Mouse (Mus musculus) spleen, postnatal 4 days (tissue): ENCODE data around the gene Tmem245.

ENCODE experiments used
- DNase-seq, 2 experiments: peaks; one replicate each; pipeline ENCODE4 v3.0.0; 2022; ENCODE audit warnings: low spot score in 2 of 2

Tmem245 gene

DNA sequence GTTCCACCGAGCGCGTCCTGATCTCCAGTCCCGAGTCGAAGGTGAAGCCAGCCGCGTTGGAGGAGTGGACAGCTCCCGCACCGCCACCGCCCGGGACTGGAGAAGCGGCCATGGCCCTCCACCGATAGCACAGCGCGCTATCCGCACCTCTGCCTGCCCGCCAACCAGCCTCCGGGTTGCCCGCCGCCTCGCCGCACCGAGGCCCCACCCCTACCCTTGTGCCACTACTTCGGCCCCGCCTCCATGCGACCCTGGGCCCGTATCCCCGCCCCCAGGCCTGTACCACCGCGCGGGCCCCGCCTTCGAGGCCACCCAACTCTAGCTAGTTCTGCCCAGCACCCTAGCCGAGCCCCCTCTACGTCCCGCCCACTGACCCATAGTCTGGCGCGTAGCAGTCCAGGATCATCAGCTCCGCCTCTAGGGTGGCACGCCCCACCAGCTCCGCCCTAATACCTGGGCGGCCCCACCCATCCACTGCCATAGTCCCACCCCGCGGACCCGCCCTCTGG, 82.2 kb downstream of the Tmem245 start, which contains the start of gene Ctnnal1:
TSS of gene Ctnnal1 (minus strand) at position 186 of the 509 bp plus-strand sequence.
- peak; percentile 81 to 86 for DNase-seq

DNA sequence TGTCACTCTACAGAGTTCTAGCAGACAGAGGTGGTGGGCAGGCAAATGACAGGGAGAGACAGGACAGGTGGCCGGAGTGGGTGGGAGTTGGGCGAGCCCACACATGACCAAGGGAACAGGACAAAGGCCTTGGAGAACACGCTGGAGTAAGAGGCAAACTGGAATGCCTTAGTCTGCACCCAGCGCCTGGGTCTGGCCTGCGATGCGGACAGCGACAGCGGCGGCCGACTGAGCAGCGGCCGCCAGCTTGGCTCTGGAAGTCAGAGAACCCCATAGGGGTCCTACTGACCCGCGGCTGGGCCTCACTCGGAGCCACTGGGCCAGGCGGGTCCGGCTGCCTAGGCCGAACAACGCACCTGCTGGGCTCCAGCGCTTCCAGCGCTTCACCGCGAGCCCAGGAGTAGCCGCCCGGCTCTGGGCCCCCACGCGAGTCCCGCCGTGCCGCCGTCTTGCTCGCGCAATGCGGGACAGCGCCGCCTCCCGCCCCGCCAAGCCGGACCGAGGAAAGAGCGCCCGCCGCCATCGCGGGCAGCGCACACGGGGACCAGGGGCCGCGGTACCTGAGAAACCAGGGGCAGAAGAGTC, 82.7 kb downstream of the Tmem245 start:
- peak; percentile 13 to 73 for DNase-seq

DNA sequence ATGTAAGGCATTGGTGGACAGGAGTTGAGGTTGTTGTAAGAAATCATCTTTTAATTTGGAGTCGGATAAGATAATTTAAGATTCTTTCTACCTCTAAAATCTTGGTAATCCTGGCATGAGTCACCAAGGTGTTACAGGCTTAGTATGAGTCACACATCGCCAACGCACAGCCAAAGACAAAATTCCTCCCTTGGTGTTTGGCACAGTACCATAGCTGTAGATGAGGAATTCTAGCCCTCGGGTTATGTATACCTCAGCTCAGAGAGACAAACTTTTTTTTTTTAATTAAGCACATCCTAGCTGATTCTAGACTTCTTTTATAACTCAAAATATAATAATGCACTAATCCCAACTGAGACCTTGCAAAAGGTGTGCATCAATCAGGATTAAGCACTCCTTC, 83.2 kb downstream of the Tmem245 start:
- DNase-seq, result no peak

DNA sequence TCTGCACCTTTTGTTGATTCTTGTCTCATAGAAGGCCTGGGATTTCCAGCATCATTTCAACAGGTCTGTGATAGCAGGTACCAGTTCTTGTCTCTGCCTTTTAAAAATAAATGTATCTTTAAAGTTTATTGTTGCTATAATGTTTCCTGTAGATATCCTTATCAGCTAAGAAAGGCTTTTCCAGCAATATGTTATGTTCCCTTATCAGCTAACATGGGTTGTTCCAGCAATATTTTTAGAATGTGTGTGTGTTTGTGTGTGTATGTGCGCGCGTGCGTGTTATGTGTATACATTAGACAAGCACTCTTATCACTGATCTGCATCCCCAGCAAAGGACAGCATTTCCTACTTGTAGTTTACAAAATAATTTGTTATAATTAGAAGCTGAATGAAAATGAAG, 85.7 kb downstream of the Tmem245 start:
- no peak for DNase-seq

DNA sequence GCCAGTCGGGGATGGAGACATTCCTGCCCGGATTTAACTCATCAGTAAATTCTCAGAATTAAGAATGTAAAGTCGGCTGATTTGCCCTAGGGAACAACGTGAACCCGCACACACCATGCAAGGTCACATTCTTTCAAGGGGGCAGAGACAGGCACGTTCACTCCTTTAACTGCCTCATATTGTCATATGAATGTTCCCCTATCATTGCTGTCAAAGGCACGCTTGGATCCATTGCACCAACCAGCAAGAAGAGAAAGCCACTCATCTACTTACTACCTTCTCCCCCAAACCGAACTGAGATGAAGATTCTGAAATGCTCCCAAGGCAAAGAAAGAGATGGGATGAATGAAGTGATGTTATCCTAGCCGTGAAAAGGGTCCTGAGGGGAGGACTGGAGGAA, 88.5 kb downstream of the Tmem245 start:
- DNase-seq, result no peak

DNA sequence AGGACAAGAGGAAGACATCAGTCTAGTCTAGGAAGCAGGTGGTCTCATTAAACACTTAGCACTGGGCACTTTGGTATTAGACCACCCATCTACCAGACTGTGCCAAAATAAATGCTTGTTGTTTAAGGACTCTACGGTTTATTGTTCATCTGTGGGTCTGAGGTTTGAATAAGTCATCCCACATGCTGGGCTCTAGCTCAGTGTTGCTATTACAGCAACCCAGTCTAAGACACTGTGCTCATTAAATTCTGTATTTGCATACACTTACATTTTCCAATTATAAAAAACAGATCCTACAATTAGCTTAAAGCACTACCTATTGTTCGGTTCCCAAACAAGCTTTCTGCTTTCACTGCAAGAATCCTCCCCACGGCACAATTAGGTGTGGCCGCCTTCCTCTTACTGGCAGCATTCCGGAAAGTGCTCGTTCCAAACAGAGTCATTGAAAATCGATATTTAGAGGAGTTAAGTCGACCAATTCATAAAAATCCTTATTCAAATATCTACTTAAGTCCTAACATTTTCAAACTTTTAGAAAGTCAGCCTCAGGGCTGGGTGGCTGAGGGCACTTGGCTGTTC, 90.8 kb downstream of the Tmem245 start:
- DNase-seq, result no peak

DNA sequence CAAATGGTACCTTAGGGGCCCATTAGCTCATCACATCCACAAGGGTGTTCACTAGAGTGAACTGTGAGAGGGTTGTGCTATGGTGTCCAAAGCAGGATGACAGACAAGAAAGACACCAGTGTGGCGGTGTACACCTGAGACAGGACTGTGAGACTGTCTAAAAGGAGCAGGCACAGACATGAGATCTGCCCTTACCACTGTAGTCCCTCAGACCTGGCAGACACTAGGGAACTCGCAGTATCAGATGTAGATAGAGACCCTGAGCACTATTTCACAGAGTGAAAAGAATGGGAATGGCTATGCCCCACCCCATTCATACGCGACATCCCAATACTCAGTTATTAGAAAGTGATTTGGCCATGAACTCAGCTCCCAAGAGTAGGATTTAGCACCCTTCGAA, 91.3 kb downstream of the Tmem245 start:
- no peak for DNase-seq

DNA sequence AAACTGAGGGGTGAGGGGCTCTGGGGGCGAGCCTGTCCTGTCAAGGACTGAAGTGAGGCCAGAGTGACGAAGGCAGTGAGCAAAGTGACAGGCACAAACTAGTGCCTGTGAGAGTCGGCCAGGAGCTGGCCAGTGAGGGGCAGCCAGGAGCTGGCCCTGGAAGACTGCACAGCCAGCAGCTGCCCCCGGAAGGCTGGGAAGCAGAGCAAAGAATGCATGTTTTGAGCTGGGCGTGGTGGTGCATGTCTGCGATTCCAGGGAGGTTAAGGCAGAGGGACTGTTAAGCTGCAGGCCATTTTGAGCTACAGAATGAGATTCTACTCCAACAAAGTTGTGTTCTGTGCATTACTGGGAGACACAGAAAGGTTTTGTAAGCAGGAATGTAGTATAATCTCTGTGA, 96.5 kb downstream of the Tmem245 start:
- DNase-seq, result no peak

DNA sequence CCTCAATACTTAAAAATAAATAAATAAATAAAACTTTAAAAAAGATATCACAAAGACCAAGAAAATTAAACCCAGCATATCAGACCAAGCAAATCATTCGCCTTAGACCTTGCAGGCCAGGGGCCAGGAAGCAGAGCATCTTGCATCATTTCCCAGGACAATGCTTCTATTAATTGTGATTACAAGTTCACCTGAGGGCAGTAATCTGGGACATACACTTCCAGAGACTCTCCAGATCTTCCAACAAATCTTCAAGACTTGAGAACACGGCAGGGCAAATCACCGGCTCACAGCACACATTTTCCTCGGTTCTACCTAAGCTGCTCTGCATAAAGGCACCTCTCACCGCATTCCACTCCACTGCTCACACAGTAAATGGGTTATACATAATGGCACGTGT, 99.2 kb downstream of the Tmem245 start:
- DNase-seq, result no peak

DNA sequence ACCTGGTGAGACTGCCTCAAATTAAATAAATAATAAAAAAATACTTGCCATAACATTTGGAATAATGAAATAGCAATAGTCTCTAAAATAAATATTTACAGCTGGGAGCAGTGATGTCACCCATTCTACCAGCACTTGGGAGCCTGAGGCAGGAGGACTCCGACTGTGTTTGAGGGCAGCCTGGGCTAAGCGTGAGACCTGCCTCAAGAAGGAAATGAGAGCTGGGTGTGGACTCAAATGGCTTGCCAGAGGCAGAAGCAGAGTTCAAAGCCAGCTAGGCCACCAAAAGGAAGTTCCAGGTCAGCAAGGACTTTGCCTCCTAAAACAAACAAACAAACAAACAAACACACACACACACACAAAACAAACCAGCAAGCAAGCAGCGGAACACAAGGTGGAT, 99.8 kb downstream of the Tmem245 start:
- no peak for DNase-seq

DNA sequence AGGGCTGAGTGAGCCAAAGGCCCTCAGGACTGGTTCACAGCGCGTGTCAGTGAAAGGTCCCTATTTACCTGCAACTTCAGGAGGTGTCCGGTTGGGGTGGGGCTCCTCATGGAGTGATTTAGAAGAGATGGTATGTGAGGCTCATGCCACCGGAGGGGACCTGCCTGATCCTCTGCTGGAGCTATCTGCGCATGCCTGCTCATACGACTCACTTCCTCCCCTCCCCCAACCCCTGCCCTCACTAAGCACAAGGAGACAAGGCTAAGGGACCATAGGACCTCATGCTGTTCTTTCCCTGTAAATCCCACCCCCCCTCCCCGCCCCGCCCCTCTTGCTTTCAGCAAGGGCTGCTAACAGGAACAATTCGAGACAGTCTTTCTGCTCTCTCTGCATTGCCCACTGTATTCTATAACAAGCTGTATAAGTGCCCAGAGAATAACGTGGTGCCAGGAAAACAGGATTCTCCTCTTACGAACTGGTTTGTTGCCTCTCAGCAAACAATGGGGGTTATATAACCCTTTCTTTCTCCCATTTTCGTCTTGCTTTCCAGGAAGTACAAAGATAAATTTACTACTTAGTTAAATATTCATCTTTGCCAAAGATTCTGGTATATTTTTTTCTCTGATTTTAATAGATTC, 101.2 kb downstream of the Tmem245 start:
- no peak for DNase-seq

DNA sequence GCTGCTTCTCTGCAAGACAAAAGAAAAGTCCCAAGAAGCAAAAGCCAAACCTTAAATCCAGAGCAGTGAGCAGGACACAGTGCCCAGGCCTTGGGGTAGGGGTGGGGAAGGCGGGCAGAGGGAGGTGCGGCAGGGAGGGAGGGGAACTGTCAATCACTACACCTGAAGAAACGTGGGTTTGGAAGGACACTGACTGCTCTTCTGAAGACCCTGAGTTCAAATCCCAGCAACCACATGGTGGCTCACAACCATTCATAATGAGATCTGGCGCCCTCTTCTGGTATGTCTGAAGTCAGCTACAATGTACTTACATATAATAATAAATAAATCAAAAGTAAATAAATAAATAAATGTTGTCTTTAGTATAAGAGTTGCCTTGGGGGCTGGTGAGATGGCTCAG, 102.3 kb downstream of the Tmem245 start:
- no peak for DNase-seq

DNA sequence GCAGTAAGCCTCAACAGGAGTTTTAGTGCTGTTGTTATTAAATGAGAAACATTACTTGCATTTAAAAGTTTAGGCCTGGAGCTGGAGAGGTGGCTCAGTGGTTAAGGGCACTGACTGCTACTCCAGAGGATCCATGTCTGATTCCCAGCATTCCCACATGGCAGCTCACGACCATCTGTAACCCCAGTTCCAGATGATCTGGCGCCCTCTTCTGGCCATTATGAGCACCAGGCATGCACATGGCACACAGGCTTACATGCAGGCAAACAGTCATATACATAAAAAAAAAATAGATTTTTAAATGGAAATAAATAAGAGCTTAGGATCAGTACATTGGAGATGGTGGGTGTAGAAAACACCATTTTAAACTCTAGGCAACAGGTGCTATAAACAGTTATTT, 103.3 kb downstream of the Tmem245 start:
- DNase-seq, result no peak

DNA sequence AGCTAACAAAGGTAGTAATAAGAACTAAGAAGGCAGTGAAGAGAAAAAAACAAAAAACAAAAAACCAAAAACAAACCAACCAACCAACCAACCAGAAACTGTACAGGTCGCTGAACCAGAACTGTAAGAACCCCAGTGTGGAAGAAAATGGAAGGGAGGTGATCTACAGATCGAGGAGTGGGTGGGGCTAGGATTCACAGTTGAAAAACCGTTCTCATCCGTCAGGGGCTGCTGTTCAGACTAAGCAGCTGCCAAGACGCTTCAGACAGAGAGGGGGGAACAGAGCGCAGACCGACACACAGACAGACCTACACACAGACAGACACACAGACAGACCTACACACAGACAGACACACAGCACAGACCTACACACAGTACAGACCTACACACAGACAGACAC, 104.7 kb downstream of the Tmem245 start:
- no peak for DNase-seq

DNA sequence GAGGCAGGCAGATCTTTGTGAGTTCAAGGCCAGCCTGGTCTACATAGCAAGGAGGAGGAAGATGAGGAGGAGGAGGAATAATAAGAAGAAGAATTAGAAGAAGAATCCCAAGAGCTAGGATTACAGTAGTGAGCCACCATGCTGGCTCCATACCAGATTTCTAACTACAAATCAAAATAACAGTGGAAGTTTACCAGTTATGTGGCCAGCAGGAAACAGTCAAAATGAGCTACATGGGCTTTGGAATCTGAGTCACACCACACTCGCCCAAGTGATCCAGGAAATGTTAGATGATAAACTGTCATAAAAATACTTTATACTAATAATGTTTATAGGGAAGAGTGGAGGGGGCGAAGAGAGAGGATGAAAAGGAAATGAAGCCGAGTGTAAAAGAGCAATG, 106.9 kb downstream of the Tmem245 start:
- DNase-seq, result no peak

DNA sequence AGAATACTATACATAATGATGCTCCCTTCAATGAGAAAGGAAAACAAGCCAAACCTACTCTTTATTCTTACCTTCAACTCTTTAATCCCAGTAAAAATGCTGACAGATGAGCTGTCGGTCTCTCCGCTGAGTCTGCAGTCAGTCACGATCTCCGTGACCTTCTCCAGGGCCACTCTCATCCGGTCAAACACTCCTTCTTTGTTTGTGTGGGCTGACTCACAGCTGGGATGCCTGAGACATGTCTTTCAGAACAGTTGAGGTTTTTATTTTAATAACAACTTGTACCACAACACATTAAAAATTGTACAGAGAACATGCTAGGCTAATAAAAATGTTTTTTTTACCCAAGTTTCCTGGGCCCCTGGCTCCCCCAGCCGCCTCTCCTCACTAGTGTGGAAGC, 109.6 kb downstream of the Tmem245 start:
- no peak for DNase-seq

DNA sequence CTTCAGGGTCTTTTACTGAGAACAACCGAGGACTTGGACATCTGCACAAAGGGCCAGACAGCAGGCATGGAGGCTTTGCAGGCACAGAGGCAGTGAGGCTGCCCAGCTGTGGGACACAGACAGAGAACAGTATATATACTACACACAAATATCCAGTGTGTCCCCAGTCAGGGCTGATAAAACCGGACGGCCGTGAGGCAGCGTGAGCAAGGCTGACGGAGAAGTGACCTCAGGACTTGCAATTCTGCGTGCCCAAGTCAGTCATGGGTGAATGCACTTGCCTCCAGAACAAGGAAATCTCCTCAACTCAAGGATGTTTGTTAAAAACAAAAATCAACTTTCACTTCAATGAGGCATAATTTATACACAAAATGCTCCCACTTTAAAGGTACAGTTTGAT, 115.2 kb downstream of the Tmem245 start:
- DNase-seq, result no peak

DNA sequence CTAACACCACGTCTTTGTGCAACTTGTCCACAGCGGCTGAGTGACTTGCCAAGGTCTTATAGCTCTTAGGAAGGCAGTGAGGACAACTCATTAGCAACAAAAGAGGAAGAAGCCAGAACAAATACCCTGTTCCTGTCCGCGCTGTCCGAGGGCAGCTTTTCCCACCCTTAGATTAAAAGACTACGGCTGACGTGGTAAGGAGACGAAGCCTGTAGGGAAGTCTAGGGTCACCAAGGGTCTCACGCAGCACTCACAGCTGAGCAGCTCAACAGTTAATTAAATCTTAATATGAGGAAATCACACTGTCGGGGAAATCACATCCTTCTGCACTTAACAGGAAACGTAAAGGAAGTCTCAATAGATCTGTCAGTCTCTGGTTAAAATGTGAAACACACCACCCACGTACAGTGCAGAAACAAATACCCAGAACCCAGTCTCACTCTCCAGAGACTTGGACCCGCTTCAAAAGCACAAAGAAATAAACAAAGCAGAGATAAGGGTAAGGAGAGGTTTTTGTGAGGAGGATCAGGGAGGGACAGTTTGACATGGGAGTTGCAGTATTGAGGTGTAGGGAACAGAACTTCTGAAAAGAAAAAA, 116.1 kb downstream of the Tmem245 start:
- DNase-seq, result no peak

DNA sequence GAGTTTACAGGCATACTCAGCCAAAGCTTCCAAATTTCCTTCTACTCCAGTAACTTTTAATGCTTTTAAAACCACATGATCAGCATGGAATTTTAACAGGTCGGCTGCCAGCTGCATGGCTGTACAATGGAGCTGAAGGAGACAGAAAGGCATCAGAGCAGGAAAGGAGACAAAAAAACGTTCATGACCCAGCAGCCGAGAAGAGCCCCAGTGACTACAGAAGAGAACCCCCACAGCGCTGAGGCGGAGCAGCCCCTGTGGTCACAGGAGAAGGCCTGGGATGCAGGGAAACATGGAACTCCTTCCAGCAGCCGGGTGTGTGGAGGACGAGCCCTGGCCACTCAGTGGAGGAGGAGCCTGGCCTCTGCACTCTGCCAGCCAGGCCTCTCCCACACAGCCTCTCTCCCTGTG, 117.7 kb downstream of the Tmem245 start:
- DNase-seq, result no peak

DNA sequence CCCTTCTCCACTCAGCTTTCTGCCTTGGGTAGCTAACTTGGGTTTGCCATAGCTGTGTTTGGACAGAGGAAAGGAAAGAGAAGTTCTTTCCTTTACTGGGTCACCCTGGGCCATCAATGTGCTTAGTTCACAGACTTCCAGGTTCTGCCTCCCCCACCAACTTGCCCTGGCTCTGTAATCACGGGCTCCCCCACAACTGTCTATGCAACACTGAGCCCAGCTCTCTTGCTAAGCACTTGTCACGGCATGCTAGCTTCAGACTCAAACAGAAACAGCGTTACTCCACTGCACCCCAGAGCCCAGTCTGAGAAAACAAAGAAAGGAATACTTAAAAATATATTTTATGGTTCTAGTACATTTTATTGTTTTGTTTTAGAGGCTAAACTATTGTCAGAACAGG, 118.3 kb downstream of the Tmem245 start:
- no peak for DNase-seq

DNA sequence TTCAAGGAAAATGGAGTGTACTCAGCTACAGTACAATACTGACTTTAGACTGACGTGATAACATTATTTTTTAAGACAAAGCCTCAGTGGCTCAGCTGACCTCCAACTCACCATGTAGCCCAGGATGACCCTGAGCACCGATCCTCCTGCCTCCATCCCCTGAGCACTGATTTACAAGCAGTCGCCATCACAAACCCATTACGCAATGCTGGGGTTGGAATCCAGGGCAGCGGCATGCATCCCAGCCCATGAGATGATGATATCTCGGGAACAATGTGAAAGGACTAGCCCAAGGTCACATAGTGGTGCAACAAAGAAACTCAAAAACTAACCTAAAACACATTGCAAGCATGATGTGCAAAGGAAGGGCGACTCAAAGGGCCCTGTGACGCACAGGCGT, 123.0 kb downstream of the Tmem245 start:
- no peak for DNase-seq

DNA sequence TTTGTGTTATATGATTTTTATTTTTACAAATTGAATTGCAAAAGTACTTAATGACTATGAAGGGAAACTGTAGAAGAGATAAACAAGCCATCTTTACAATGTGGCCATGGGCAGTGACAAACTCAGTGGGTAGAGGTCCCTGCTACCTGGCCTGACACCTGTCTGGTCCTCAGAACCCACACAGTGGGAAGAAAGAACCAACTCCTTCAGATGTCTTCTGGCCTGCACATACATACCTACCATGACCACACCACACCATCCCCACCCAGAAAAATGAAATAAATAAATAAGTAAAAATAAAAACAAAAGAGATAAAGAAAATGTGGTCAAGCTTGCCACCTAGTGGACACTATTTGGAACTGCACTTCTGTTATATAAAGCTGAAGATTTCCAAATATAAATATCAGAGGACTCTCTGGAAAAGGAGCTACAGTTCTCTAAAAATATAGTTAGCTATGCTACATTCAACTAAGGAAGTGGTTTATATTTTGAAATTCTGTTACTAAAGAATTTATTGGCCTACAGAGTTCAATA, 127.2 kb downstream of the Tmem245 start:
- no peak for DNase-seq
